Mouse (Mus musculus) limb, embryonic 13.5 days (tissue): ENCODE data around the gene Bicral. TPM values are rescaled to one million over a fixed set of nuclear protein-coding genes. Genes with fewer than 3 reads are reported as not detected.

ENCODE experiments used
- ATAC-seq: fragments of 200-750 bp; cut with Nextera tagmentation; 2 replicates; pipeline ENCODE4 v1.8.0; 2017; ENCODE audit warnings: low read depth, moderate number of reproducible peaks, moderate TSS enrichment; ENCODE audit not compliant: low FRiP score
- H3K27ac ChIP-seq: fragments of 300-500 bp; sonication (generic); 2 replicates; pipeline ENCODE4 v1.5.1; 2015; ENCODE audit warnings: inconsistent platforms, mild to moderate bottlenecking, moderate library complexity
- H3K27me3 ChIP-seq: fragments of 300-500 bp; sonication (generic); 2 replicates; pipeline ENCODE4 v1.6.1; 2015; ENCODE audit warnings: mild to moderate bottlenecking, inconsistent platforms
- H3K36me3 ChIP-seq: fragments of 300-500 bp; sonication (generic); 2 replicates; pipeline ENCODE4 v1.6.1; 2015; ENCODE audit warnings: inconsistent platforms, mild to moderate bottlenecking, moderate library complexity
- H3K4me1 ChIP-seq: fragments of 300-500 bp; sonication (generic); 2 replicates; pipeline ENCODE4 v1.6.1; 2015; ENCODE audit warnings: inconsistent platforms
- H3K4me2 ChIP-seq: fragments of 300-500 bp; sonication (generic); replicated peaks from 2 replicates; pipeline ENCODE4 v1.6.1; 2015; ENCODE audit warnings: inconsistent platforms, mild to moderate bottlenecking, moderate library complexity
- H3K4me3 ChIP-seq: fragments of 300-500 bp; sonication (generic); 2 replicates; pipeline ENCODE4 v1.5.1; 2015; ENCODE audit warnings: moderate library complexity, mild to moderate bottlenecking, inconsistent platforms
- H3K9ac ChIP-seq: fragments of 300-500 bp; sonication (generic); 2 replicates; pipeline ENCODE4 v1.6.1; 2015; ENCODE audit warnings: mild to moderate bottlenecking, inconsistent platforms
- H3K9me3 ChIP-seq: fragments of 300-500 bp; sonication (generic); 2 replicates; pipeline ENCODE4 v1.6.1; 2016; ENCODE audit warnings: inconsistent platforms
- WGBS: fragments of 180-500 bp; shearing (Covaris S2); methylation state at CpG from one replicate; pipeline ENCODE4 v1.1.7; 2015; 5-methylcytosine and 5-hydroxymethylcytosine counted together
- polyA plus RNA-seq: library from polyadenylated mRNA; unstranded; fragments of >200 nt; fragmentation: Nextera tagmentation; extraction: Ambion mirVana; gene quantifications from 2 replicates; pipeline ENCODE4 v1.2.1, GENCODE M21; 2015

The Bicral gene
- polyA plus RNA-seq, 1 experiment from 2014 or later, result 4.6 TPM

GRCm38 (mm10) chr17:46885910-46886643, 27.8 kb upstream of the Bicral start:
- Histone ChIP-seq H3K9me3 (no peaks in the 10 kb centered on the region), H3K4me3 (no peak overlapping the region), H3K4me1 (peaks cover 22% of the 10 kb centered on the region), H3K9ac (no peak overlapping the region), H3K27ac (no peak overlapping the region), H3K36me3 (no peaks in the 10 kb centered on the region), H3K27me3 (no peaks in the 10 kb centered on the region), H3K4me2 (no peak overlapping the region)
- 49% methylated on average over 17 of the region's 17 CpGs for WGBS
- no peak for ATAC-seq

- no peaks in the 10 kb centered on the region for H3K27me3 ChIP-seq
- no peaks in the 10 kb centered on the region for H3K9me3 ChIP-seq
- H3K4me1 ChIP-seq, result peaks cover 22% of the 10 kb centered on the region
- no peak overlapping the region for H3K9ac ChIP-seq
- ATAC-seq, result no peak
- no peaks in the 10 kb centered on the region for H3K36me3 ChIP-seq
- no peak overlapping the region for H3K27ac ChIP-seq
- 78% methylated on average over 11 of the region's 11 CpGs for WGBS
- H3K4me3 ChIP-seq, result no peak overlapping the region
- no peak overlapping the region for H3K4me2 ChIP-seq
Observed at GRCm38 (mm10) chr17:46885218-46885909, 27.1 kb upstream of the Bicral start.

GRCm38 (mm10) chr17:46884766-46885165, 26.5 kb upstream of the Bicral start:
- Histone ChIP-seq H3K4me1 (peaks cover 26% of the 10 kb centered on the region), H3K27me3 (no peaks in the 10 kb centered on the region), H3K4me3 (no peak overlapping the region), H3K27ac (no peak overlapping the region), H3K36me3 (no peaks in the 10 kb centered on the region), H3K9ac (no peak overlapping the region), H3K4me2 (no peak overlapping the region), H3K9me3 (no peaks in the 10 kb centered on the region)
- 94% methylated on average over 6 of the region's 6 CpGs for WGBS
- no peak for ATAC-seq

GRCm38 (mm10) chr17:46883107-46883506, 24.8 kb upstream of the Bicral start:
- 78% methylated on average over 9 of the region's 9 CpGs for WGBS
- no peaks in the 10 kb centered on the region for H3K27me3 ChIP-seq
- 0 out of 2 replicates have a peak overlapping the region, but pooled peaks have one; percentile 8 for H3K9ac ChIP-seq

GRCm38 (mm10) chr17:46881728-46882127, 23.4 kb upstream of the Bicral start:
- Histone ChIP-seq H3K4me1 (peaks cover 17% of the 10 kb centered on the region), H3K36me3 (no peaks in the 10 kb centered on the region), H3K27ac (no peak overlapping the region), H3K4me3 (no peak overlapping the region), H3K4me2 (no peak overlapping the region), H3K9me3 (no peaks in the 10 kb centered on the region), H3K27me3 (no peaks in the 10 kb centered on the region), H3K9ac (no peak overlapping the region)
- ATAC-seq, result no peak
- 87% methylated on average over 6 of the region's 6 CpGs for WGBS

More at GRCm38 (mm10) chr17:46883107-46883506, 24.8 kb upstream of the Bicral start:
- H3K27ac ChIP-seq, result no peak overlapping the region
- H3K4me2 ChIP-seq, result no peak overlapping the region
- no peaks in the 10 kb centered on the region for H3K9me3 ChIP-seq
- ATAC-seq, result no peak
- H3K36me3 ChIP-seq, result no peaks in the 10 kb centered on the region
- H3K4me3 ChIP-seq, result no peak overlapping the region
- peaks cover 20% of the 10 kb centered on the region for H3K4me1 ChIP-seq

- Histone ChIP-seq H3K4me3 (no peak overlapping the region), H3K9me3 (no peaks in the 10 kb centered on the region), H3K4me2 (no peak overlapping the region), H3K27me3 (no peaks in the 10 kb centered on the region), H3K9ac (no peak overlapping the region), H3K27ac (no peak overlapping the region), H3K36me3 (no peaks in the 10 kb centered on the region), H3K4me1 (0 out of 2 replicates have a peak, but pooled peaks cover 12% of the 10 kb centered on the region)
- WGBS, result 72% methylated on average over 2 of the region's 2 CpGs
- ATAC-seq, result no peak
Observed at GRCm38 (mm10) chr17:46880322-46880721, 22.0 kb upstream of the Bicral start.

GRCm38 (mm10) chr17:46879841-46880311, 21.6 kb upstream of the Bicral start:
- H3K4me2 ChIP-seq, result no peak overlapping the region
- no peak overlapping the region for H3K4me3 ChIP-seq
- no peak overlapping the region for H3K27ac ChIP-seq
- ATAC-seq, result no peak
- no peaks in the 10 kb centered on the region for H3K27me3 ChIP-seq
- H3K9me3 ChIP-seq, result no peaks in the 10 kb centered on the region
- 0 out of 2 replicates have a peak, but pooled peaks cover 12% of the 10 kb centered on the region for H3K4me1 ChIP-seq
- H3K9ac ChIP-seq, result no peak overlapping the region
- no peaks in the 10 kb centered on the region for H3K36me3 ChIP-seq
- WGBS, result 65% methylated on average over 14 of the region's 14 CpGs

GRCm38 (mm10) chr17:46877061-46877460, 18.8 kb upstream of the Bicral start:
- WGBS, result 72% methylated on average over 5 of the region's 5 CpGs
- ATAC-seq, result no peak
- Histone ChIP-seq H3K27me3 (no peaks in the 10 kb centered on the region), H3K4me3 (no peak overlapping the region), H3K4me1 (peaks cover 15% of the 10 kb centered on the region; the same call in 1 of the 2 replicates), H3K9ac (no peak overlapping the region), H3K9me3 (no peaks in the 10 kb centered on the region), H3K4me2 (no peak overlapping the region), H3K36me3 (no peaks in the 10 kb centered on the region), H3K27ac (no peak overlapping the region)

- H3K4me1 ChIP-seq, result peaks cover 15% of the 10 kb centered on the region; the same call in 1 of the 2 replicates
- H3K27ac ChIP-seq, result no peak overlapping the region
- no peak for ATAC-seq
- H3K4me3 ChIP-seq, result no peak overlapping the region
- H3K27me3 ChIP-seq, result no peaks in the 10 kb centered on the region
- no peak overlapping the region for H3K9ac ChIP-seq
- no peaks in the 10 kb centered on the region for H3K9me3 ChIP-seq
- no peak overlapping the region for H3K4me2 ChIP-seq
- 43% methylated on average over 8 of the region's 8 CpGs for WGBS
- no peaks in the 10 kb centered on the region for H3K36me3 ChIP-seq
Observed at GRCm38 (mm10) chr17:46876371-46876950, 18.2 kb upstream of the Bicral start.

- Histone ChIP-seq H3K4me3 (no peak overlapping the region), H3K27ac (no peak overlapping the region), H3K4me2 (no peak overlapping the region), H3K9me3 (no peaks in the 10 kb centered on the region), H3K36me3 (no peaks in the 10 kb centered on the region), H3K9ac (no peak overlapping the region), H3K4me1 (peaks cover 15% of the 10 kb centered on the region; the same call in 1 of the 2 replicates), H3K27me3 (no peaks in the 10 kb centered on the region)
- 80% methylated on average over 3 of the region's 3 CpGs for WGBS
- no peak for ATAC-seq
Observed at GRCm38 (mm10) chr17:46875626-46876025, 17.3 kb upstream of the Bicral start.

- Histone ChIP-seq H3K27ac (no peak overlapping the region), H3K4me3 (no peak overlapping the region), H3K27me3 (no peaks in the 10 kb centered on the region), H3K4me1 (peaks cover 10% of the 10 kb centered on the region; the same call in 1 of the 2 replicates), H3K9ac (no peak overlapping the region), H3K9me3 (no peaks in the 10 kb centered on the region), H3K36me3 (no peaks in the 10 kb centered on the region), H3K4me2 (no peak overlapping the region)
- 41% methylated on average over 10 of the region's 10 CpGs for WGBS
- no peak for ATAC-seq
Observed at GRCm38 (mm10) chr17:46874133-46874532, 15.9 kb upstream of the Bicral start.

GRCm38 (mm10) chr17:46872806-46873205, 14.5 kb upstream of the Bicral start:
- H3K4me2 ChIP-seq, result no peak overlapping the region
- peaks cover 10% of the 10 kb centered on the region; the same call in 1 of the 2 replicates for H3K4me1 ChIP-seq
- no peak overlapping the region for H3K9ac ChIP-seq
- no peak overlapping the region for H3K27ac ChIP-seq
- H3K9me3 ChIP-seq, result no peaks in the 10 kb centered on the region
- WGBS, result 71% methylated on average over 7 of the region's 7 CpGs
- no peak overlapping the region for H3K4me3 ChIP-seq
- no peaks in the 10 kb centered on the region for H3K27me3 ChIP-seq
- no peaks in the 10 kb centered on the region for H3K36me3 ChIP-seq
- ATAC-seq, result no peak
